Mouse (Mus musculus) frontal cortex, postnatal 10 days (tissue): ENCODE measurements around the gene Fau.

Experiments
- DNase-seq, 2 experiments: peaks; one replicate each; pipeline ENCODE4 v3.0.0; 2022; ENCODE audit warnings: low spot score in 2 of 2, mixed read lengths in 1 of 2

Fau gene

DNA sequence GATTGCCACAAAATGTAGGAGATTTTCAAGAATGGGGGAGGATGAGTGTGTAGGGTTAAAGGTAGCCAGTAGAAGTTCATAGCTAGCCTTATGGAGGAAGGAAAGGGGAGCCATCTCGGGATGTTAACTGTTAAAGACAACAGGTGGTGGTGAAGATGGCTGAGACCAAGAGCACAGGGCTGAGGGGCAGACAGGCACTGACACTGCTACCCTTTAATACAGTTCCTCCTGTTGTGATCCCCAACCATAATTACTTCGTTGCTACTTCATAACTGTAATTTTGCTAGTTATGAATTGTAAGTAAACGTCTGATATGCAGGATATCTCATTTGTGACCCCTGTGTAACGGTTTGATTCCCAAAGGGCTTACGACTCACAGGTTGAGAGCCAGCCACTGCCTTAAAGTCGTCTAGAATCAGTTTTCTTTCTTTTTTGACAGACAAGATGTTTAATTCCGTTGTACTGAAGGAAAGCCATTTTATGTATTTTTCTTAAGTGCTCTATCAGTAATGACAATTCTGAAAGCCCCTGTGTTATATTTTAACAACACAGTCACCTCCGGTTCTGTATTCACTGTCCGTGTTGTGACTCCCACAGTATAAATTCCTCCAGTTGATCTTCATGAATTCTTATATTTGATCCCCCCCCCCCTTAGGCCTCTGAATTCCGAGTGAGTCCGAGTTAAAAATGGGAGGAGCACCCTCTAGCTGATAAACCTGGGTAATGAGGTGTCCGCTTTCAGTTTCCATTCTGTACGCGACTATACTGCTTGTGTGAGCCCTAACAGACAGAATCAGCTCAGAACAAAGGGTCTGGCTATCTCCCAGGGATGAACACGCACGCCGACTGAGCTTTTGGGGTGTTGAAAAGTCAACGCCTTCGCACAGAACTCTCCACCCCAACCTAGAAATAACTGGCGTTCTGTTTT is 12.0 kb upstream of the Fau start:
- DNase-seq = no peak

DNA sequence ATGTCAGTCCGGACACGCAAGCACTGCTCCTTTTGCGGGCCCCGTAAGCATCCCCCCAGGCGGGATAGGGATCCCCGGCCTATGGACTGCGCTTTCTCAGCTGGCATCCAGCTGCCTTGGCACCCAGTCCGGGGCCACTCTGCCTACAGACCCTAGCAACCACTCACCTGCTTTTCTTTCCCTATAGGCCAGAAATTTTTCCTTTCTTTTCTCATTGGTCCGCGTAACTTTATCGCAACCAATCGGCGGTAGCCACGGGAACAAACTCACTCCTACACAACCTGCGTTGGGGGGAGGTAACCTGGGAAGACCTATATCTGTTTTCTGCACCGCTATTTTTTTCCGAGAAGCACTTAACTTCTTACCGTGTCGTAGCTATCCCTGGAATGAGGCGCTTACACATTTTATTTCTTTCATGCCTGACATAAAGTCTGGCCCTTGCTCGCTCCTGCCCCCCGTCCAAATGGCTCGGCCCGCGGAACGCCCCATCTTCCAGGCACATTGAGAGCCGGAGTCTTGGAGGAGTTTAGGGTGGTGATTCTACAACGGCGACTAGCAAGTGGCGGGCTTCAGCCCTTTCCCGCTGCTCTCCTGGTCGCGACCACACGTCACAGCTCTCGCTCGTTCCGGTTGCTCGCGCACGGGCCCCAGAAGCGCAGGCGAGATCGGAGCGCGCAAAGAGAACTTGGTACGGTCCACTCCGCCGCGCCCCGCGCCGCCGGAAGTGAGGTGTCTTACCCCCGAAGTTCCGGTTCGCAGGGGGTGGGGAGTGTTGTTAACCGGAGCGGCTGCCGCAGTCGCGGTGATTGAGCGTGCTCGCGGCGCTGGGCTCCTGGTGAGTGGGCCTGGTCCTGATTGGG is 11.1 kb upstream of the Fau start, which contains the start of gene Syvn1:
Gene Syvn1, plus strand, starts transcription at position 283 of the 860 bp plus-strand sequence.
- peak; percentile 89 for DNase-seq

DNA sequence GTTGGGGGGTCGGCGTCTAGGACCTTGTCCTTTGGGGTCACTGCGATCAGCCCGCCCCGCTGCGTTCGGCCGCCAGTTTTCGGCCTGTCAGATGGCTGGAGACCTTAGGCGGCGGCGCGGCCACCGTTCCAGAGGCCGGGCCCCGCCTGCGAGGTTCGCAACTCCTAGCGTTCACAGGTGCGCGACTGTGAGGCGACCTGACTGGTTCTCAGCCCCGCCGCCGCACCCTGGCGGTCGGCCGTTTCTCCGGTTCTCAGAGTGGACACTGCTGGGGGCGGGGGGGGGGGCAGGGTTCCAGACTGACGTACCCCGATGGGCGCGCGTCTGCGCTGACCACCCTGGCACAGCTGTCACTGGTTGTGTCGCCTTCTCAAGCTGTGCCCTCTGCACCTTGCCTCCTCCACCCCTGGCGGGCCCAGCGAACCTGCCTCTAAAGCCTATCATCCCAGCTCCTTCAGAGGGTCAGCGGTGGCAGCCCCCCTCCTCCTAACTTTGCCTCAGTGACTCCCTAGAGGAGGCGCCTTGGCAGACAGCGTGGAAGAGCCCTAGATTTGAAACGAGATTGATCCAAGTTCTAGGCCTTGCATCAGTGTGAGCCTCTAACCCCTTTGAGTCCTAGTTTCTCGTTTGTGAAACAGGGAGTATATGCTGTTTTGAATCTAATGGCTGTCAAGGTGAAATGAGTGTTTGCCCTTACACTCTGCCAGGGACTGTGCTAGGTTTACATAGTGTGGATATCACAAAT is 10.3 kb upstream of the Fau start:
- peak; percentile 36 for DNase-seq

DNA sequence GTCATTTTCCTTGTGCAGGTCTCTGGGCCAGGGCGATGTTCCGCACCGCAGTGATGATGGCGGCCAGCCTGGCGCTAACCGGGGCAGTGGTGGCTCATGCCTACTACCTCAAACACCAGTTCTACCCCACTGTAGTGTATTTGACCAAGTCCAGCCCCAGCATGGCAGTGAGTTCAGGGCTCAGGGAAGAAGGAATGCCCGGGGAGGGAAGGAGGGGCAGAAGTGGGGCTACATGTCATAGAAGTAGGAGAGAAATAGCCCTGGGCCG is 9.8 kb upstream of the Fau start:
- peak in 1 of 2 experiments; percentile 20 for DNase-seq

DNA sequence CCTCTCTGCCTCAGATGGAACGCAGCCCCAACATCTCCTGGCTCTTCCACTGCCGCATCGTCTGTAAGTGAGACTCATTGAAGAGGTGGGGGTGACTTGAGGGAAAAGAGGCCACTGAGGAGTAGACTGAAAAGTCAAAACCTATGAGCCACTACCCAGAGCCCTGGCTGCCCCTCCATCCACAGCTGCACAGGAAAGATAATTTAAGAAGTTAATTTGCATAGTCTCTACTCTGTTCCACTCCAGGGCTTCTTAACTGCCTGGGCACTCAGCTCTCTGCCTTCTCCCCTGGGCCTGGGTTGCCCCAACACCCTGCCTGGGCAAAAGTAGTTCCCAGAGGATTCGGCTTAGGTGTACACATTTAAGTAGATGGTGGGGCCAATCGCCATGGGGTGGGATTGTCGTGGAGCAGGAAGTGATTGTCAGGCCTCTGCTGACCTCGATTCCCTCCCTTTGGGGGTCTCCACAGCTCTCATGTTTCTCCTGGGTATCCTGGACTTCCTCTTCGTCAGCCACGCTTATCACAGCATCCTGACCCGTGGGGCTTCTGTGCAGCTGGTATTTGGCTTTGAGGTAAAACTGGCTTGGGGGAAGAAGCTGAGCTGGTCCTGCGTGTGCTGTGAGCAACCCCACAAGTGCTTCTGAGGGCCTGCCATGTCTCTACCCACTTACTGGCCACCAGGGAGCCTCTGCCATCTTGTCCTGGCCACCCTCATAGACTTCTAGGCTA is 8.8 kb upstream of the Fau start:
- DNase-seq = no peak

DNA sequence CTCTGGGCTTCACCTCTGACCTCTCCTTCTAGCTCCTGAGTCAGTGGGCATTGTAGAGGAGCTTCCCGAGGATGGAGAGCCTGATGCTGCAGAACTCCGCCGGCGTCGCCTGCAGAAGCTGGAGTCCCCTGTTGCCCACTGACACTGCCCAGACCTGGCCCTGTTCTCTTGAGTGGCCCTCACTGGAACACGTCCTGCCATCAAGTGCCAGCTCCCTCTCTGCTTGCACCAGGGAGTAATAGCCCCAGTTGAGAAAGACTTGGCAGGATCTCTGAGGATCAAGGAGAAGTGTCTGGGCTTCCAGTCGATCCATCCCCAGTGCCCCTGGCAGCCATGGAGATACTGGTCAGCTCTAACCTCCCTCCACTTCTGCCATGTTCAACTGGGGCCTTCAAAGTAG is 5.1 kb upstream of the Fau start:
- DNase-seq = no peak

DNA sequence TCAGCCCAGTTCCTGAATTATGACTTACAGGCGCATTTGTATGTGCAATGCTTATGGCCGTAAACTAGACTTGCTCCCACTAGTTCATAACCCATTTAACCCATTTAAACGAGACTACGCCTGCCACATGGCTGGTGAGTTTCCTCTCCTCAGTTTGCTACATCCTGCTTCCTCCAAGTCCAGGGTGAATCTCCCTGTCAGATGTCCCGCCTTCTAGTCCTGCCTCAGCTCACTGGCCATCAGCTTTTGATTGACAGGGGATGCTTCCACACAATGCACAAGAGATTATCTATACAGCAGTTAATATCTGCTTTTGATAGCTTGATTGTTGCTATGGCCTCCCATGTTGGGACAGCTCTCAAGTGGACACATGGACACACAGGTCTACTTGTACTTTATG is 3.3 kb upstream of the Fau start:
- DNase-seq = no peak

DNA sequence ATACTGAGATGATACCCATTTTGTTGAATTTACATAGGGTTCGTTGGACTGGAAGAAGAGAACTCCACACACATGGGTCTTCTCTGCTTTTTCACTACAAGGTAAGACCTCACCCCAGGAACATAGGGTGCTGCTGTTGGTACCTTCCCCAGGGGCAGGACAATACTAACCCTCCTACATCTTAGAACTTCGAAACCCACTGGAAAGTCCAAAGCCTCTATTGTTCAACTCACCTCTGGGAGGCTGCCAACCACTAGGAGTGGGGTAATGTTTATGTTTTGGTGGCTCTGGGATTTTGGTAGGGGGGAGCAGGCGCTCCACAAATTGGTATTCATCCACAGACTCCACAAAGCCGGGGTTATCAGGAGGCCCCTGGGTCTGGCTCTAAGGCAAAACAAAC is 948 bp upstream of the Fau start:
- no peak for DNase-seq

DNA sequence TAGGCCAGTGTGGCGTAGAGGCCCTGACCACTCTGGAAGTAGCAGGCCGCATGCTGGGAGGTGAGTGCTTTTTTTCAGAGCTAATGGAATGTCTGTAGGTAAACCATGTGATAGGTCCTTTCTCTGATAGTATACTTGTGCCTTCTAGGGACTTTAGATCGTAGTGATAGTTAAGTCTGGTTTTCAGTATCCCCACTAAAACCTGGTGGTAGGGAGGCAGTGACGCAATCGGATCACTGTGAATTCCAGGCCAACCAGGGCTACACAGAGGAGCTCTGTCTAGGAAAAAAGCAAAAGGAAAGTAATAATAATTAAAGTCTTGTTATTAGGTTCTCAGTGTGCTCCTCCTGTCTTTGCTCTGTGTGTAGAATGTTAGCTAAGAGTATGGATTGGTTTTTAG is 869 bp downstream of the Fau start:
- no peak for DNase-seq

DNA sequence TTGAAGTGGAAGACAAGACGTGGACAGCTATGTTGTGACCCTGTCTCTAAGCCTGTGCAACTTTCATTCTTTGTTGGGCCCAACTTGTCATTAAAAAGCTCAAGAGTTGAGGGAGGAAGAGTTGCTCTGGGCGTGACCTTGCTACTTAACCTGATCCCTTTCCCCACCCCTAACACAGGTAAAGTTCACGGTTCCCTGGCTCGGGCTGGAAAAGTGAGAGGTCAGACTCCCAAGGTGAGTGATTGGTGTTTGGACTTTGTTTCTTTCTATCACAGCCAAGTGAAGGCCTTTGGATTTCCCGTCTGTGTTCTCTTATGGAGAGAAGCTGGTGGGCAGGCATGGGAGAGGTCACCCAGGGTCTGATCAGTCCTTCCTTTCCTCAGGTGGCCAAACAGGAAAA is 1.3 kb downstream of the Fau start:
- DNase-seq = no peak

DNA sequence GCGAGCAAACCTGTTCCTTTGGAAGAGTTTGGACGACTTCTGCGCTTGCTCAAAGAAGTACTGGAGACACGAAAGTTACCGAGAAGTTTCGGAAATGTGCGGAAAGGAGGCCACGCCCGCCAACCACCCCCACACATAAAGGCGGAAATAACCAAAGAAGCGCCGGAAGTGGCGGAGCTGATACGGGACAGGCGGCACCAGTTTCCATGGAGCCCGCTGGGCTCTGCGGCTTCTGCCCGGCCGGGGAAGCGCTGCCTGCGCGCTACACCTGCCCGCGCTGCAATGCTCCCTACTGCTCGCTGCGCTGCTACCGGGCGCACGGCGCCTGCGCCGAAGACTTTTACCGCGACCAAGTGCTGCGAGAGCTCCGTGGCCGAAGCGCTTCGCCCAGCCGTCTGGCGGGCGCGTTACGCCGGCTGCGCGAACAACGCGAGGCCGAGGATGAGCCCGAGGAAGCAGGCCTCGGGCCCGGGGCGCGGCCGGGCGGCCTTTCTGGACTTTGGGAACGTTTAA is 3.4 kb downstream of the Fau start, which contains the start of gene Znhit2:
Gene Znhit2, plus strand, starts transcription at position 172 of the 513 bp plus-strand sequence.
- peak; percentile 91 to 93 for DNase-seq

DNA sequence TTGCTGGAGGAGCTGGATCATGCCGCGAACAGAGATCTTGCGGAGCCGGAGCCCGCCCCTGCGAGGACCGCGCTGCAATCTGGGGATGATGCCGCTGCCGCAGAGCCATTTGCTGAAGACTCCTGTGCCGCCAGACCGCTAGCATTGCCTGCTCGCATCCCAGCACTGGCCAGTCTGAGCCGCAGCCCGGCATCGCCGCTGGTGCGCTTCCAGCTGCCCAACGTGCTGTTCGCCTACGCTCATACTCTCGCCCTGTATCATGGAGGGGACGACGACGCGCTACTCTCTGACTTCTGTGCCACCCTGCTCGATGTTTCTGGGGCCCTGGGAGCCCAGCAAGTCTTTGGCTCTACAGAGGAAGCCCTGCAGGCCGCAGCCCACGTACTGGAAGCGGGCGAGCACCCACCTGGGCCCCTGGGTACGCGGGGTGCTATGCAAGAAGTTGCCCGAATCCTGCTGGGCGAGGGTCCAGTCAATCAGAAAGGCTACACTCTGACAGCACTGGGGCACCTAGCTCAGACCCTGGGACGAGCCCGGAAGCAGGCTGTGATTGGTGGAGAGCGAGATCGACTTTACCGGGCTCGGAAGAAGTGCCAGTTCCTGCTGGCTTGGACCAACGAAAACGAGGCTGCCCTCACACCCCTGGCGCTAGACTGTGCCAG is 4.1 kb downstream of the Fau start:
- peak in 1 of 2 experiments; percentile 53 for DNase-seq

DNA sequence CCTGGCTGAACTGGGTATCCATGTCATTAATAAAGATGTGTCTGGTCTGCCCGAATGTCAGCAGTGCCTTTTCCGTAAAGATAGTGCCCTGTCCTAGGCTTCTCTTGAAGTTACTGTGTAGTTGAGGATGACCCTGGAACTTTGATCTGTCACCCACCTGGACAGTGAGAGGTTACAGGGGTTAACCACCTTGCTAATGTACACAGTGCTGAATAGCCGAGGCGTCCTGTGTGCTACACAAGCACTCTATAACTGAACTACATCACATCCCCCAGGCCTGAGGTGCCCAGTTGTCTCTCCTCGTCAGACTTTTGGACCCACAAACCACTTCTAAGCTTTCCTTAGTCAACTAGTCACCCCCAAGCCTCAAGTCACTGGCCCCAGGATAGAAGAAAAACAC is 4.8 kb downstream of the Fau start:
- DNase-seq = no peak

DNA sequence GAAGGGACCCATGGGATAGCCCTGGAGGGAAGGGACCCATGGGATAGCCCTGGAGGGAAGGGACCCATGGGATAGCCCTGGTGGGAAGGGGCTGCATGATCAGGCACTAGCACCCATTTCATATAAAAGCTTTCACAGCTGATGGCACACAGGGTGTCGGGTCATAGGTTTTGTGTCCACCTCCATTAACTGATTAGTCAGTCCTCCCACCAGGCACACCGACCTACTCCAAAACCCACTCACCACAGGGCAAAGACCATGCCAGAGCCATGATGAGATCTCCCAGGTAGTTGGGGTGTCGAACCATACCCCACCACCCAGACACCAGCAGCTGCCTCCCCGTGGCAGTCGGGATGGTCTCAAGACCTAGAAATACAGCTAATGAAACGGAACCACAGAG is 5.4 kb downstream of the Fau start:
- DNase-seq = no peak

DNA sequence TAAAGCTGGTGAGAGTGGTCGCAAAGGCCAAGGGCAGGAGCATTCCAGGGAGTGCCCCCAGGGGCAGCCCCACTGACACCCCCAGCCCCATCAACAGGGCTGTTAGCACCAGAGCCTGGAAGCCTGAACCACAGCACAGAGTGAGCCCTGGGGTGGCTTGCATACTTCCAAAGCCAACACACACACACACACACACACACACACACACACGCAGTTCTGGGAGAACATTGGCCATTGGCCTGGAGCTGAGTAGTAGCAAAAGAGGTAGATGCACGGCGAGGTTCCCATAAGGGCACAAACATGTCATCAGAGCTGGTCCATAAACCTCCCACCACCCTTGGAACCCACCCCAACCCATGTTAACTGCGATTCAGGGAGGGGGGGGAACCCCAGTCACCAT is 8.9 kb downstream of the Fau start:
- no peak for DNase-seq

DNA sequence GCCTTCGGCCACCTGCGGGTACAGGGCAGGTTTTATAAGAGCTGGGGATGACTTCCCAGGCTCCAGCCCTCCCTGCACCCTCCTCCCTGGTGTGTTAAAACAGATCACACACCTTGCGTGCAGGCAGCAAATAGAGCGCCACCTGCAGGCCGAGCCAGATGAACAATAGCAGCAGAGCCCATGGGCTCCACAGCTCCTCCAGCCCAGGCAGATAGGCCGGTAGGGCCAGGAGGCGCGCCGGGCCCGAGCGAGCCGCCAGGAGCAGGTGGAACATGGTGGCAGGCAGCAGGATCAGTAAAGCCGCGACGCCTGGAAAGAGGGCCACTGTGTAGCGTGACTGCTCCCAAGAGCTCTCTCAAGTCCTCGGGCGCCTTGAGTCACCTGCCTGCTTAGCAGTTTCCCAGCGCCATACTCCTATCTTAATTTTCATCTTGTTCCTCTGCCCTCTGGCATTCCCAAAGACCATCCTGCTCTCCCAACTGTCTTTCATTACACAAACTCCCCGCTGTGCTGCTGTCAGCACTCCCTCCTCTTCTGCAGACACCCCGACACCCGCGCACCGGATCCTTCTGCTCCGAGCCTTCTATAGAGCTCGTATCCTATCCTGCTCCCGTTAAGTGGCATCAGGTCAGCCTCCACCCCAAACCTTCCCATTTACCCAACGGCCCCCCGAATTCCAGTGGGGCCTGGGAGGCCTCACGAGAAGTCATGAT is 9.5 kb downstream of the Fau start:
- peak; percentile 73 to 83 for DNase-seq

DNA sequence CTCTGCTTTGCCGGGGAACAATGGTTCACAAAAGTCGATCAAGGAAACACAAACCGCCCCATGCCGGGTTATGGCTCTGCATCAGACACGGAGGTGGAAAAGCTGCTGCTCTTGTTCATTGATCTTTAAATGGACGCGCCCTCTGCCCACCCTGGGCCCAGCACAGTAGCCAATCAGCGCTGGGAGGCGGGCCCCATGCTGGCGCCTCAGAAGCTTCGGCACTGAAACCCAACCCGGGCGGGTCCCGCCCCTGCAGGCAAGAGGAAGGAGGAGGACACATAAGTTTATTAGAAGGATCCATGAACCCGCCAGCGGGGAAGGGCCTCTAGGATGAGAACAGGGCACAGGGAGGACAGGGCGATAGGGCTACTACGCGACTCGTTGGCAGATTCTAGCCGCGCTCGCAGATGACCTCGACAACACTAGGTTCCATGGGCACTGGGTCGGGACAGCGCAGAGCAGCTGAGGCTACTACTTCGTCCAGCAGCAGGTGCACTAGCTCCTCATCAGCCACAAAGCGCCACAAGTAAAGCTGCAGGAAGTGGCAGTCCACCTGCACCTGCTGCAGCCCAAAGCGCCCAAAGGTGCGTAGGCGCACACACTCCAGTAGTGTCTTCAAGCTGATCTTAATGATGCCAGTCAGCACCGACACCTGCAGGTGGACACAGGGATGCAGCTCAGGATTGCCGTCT is 10.2 kb downstream of the Fau start, which contains the start of gene Tm7sf2:
Gene Tm7sf2, minus strand, starts transcription at position 650 of the 692 bp plus-strand sequence.
- DNase-seq = peak; percentile 88 to 90

DNA sequence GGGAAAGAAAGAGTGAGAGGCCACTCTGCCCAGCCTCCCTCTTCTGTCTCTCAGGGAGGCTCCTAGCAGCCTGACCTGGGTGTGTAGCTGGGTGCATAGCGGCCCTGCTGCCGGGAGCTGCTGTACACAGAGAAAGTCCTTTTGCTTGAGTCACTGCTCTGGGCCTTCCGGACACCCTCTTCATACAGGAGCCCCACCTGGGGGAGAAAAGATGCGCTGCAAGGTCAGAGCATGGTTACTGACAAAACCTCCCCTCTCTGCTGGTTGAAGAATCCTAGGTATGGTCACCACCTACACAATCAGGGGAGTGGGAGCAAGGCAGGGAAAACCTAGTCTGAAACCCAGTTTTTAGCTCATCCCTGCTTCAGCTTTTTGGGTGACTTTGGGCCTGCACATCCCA is 11.3 kb downstream of the Fau start:
- DNase-seq = no peak

DNA sequence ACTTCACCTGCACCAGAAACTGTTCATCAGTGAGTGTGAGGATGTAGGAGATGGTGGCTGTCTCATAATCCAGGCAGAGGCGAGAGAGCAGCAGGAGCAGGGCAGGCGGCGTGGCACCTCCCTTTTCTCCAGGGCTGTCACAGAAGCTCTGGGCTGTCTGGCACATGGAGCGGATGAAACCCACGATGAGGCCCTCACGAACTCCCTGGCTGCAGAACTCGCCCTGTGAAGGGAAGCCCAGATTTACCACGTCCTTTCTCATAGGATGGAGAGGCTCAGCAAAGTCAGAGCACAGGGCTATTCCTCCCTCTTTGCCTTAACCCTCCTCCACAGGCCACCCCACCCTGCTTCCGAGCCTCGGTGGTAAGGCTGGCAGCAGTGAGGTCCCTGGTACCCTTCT is 12.2 kb downstream of the Fau start:
- DNase-seq = no peak
